Mouse (Mus musculus): ENCODE results near the gene Igsf8.

DNA sequence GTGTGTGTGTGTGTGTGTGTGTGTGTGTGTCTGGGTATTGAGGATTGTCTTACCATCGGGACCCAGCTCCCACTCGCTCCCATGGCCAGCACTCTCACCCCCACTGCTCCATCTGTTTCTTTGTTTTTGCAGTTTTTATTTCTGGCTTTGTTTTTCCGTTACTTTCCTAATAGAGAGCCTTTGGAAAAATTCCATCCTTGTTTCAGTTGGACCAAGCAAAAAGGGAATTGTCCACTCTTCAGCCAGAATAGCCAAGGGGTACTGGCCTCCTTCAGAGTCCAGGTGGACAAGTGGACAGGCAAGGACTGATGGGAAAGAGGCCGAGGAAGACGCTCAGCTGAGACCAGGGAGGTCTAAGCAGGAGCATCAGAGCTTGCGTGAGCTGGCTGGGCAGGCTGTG, 45.4 kb downstream of the Igsf8 start:
- TF ChIP-seq CTCF (IDR thresholded peaks at IDR 0.05; ENCODE audit: low read depth), result no peak
- no peak for TF ChIP-seq EP300 (IDR thresholded peaks at IDR 0.05; ENCODE audit: low read depth)
